Mouse (Mus musculus): ENCODE measurements around the gene Insig1. TPM values are rescaled to one million over a fixed set of nuclear protein-coding genes. Genes with fewer than 3 reads are reported as not detected.

The Insig1 gene
- polyA plus RNA-seq, 1 experiment from 2014 or later, result 21.8 TPM

GRCm38 (mm10) chr5:28094393-28094792, 23.2 kb downstream of the Insig1 start:
- 0 out of 2 replicates have a peak, but pooled peaks cover 2% of the 10 kb centered on the region for H3K27me3 ChIP-seq (ENCODE audit: control insufficient read depth, insufficient read depth, low read length)
- no peak overlapping the region for H3K9ac ChIP-seq (ENCODE audit: low read length)
- no peak overlapping the region for H3K27ac ChIP-seq (ENCODE audit: low read length)
- no peak overlapping the region for H3K4me3 ChIP-seq (ENCODE audit: low read length)
- H3K9me3 ChIP-seq (replicated peaks; ENCODE audit: control insufficient read depth, low read length), result no peaks in the 10 kb centered on the region
- no peak overlapping the region for H3K4me2 ChIP-seq (ENCODE audit: low read depth, low read length)
- no peak for ATAC-seq (replicated peaks; ENCODE audit: extremely low read depth, insufficient read depth, low FRiP score)
- no peaks in the 10 kb centered on the region for H3K36me3 ChIP-seq (ENCODE audit: control insufficient read depth, insufficient read depth)
- no peaks in the 10 kb centered on the region for H3K4me1 ChIP-seq (ENCODE audit: control insufficient read depth, insufficient read depth, low read length)
- WGBS, result 61% methylated on average over 3 of the region's 3 CpGs

- no peak overlapping the region for H3K27ac ChIP-seq (ENCODE audit: low read length)
- H3K36me3 ChIP-seq (ENCODE audit: control insufficient read depth, insufficient read depth), result no peaks in the 10 kb centered on the region
- no peaks in the 10 kb centered on the region for H3K4me1 ChIP-seq (ENCODE audit: control insufficient read depth, insufficient read depth, low read length)
- no peak overlapping the region for H3K9ac ChIP-seq (ENCODE audit: low read length)
- H3K4me3 ChIP-seq (ENCODE audit: low read length), result no peak overlapping the region
- no peaks in the 10 kb centered on the region for H3K9me3 ChIP-seq (replicated peaks; ENCODE audit: control insufficient read depth, low read length)
- WGBS, result 59% methylated on average over 6 of the region's 6 CpGs
- no peak for ATAC-seq (replicated peaks; ENCODE audit: extremely low read depth, insufficient read depth, low FRiP score)
- no peak overlapping the region for H3K4me2 ChIP-seq (ENCODE audit: low read depth, low read length)
- 0 out of 2 replicates have a peak, but pooled peaks cover 2% of the 10 kb centered on the region for H3K27me3 ChIP-seq (ENCODE audit: control insufficient read depth, insufficient read depth, low read length)
Measured at GRCm38 (mm10) chr5:28094846-28095245, 23.7 kb downstream of the Insig1 start.

GRCm38 (mm10) chr5:28095671-28096070, 24.5 kb downstream of the Insig1 start:
- H3K4me1 ChIP-seq (ENCODE audit: control insufficient read depth, insufficient read depth, low read length), result no peaks in the 10 kb centered on the region
- H3K9ac ChIP-seq (ENCODE audit: low read length), result no peak overlapping the region
- H3K4me2 ChIP-seq (ENCODE audit: low read depth, low read length), result no peak overlapping the region
- H3K9me3 ChIP-seq (replicated peaks; ENCODE audit: control insufficient read depth, low read length), result no peaks in the 10 kb centered on the region
- WGBS, result 58% methylated on average over 2 of the region's 2 CpGs
- H3K27ac ChIP-seq (ENCODE audit: low read length), result no peak overlapping the region
- H3K4me3 ChIP-seq (ENCODE audit: low read length), result no peak overlapping the region
- ATAC-seq (replicated peaks; ENCODE audit: extremely low read depth, insufficient read depth, low FRiP score), result no peak
- no peaks in the 10 kb centered on the region for H3K36me3 ChIP-seq (ENCODE audit: control insufficient read depth, insufficient read depth)
- H3K27me3 ChIP-seq (ENCODE audit: control insufficient read depth, insufficient read depth, low read length), result 0 out of 2 replicates have a peak, but pooled peaks cover 2% of the 10 kb centered on the region

GRCm38 (mm10) chr5:28106966-28107365, 35.8 kb downstream of the Insig1 start:
- ATAC-seq (replicated peaks; ENCODE audit: extremely low read depth, insufficient read depth, low FRiP score), result no peak
- H3K9ac ChIP-seq (ENCODE audit: low read length), result no peak overlapping the region
- H3K4me2 ChIP-seq (ENCODE audit: low read depth, low read length), result no peak overlapping the region
- H3K27me3 ChIP-seq (ENCODE audit: control insufficient read depth, insufficient read depth, low read length), result no peaks in the 10 kb centered on the region; the same call in 1 of the 2 replicates
- WGBS, result 74% methylated on average over 4 of the region's 4 CpGs
- H3K4me3 ChIP-seq (ENCODE audit: low read length), result no peak overlapping the region
- H3K9me3 ChIP-seq (replicated peaks; ENCODE audit: control insufficient read depth, low read length), result 0 out of 2 replicates have a peak, but pooled peaks cover 3% of the 10 kb centered on the region
- H3K36me3 ChIP-seq (ENCODE audit: control insufficient read depth, insufficient read depth), result no peaks in the 10 kb centered on the region
- H3K4me1 ChIP-seq (ENCODE audit: control insufficient read depth, insufficient read depth, low read length), result no peaks in the 10 kb centered on the region
- no peak overlapping the region for H3K27ac ChIP-seq (ENCODE audit: low read length)

GRCm38 (mm10) chr5:28107974-28108373, 36.8 kb downstream of the Insig1 start:
- no peak overlapping the region for H3K9ac ChIP-seq (ENCODE audit: low read length)
- H3K4me1 ChIP-seq (ENCODE audit: control insufficient read depth, insufficient read depth, low read length), result no peaks in the 10 kb centered on the region
- WGBS, result 74% methylated on average over 6 of the region's 6 CpGs
- 0 out of 2 replicates have a peak, but pooled peaks cover 3% of the 10 kb centered on the region for H3K9me3 ChIP-seq (replicated peaks; ENCODE audit: control insufficient read depth, low read length)
- H3K36me3 ChIP-seq (ENCODE audit: control insufficient read depth, insufficient read depth), result no peaks in the 10 kb centered on the region
- H3K4me3 ChIP-seq (ENCODE audit: low read length), result no peak overlapping the region
- H3K27ac ChIP-seq (ENCODE audit: low read length), result no peak overlapping the region
- ATAC-seq (replicated peaks; ENCODE audit: extremely low read depth, insufficient read depth, low FRiP score), result no peak
- no peaks in the 10 kb centered on the region; the same call in 1 of the 2 replicates for H3K27me3 ChIP-seq (ENCODE audit: control insufficient read depth, insufficient read depth, low read length)
- no peak overlapping the region for H3K4me2 ChIP-seq (ENCODE audit: low read depth, low read length)

- H3K36me3 ChIP-seq (ENCODE audit: control insufficient read depth, insufficient read depth), result no peaks in the 10 kb centered on the region
- no peak overlapping the region for H3K9ac ChIP-seq (ENCODE audit: low read length)
- no peak overlapping the region for H3K4me3 ChIP-seq (ENCODE audit: low read length)
- H3K9me3 ChIP-seq (replicated peaks; ENCODE audit: control insufficient read depth, low read length), result 0 out of 2 replicates have a peak, but pooled peaks cover 3% of the 10 kb centered on the region
- no peak for ATAC-seq (replicated peaks; ENCODE audit: extremely low read depth, insufficient read depth, low FRiP score)
- peaks cover 3% of the 10 kb centered on the region for H3K27me3 ChIP-seq (ENCODE audit: control insufficient read depth, insufficient read depth, low read length)
- no peaks in the 10 kb centered on the region for H3K4me1 ChIP-seq (ENCODE audit: control insufficient read depth, insufficient read depth, low read length)
- no peak overlapping the region for H3K27ac ChIP-seq (ENCODE audit: low read length)
- no peak overlapping the region for H3K4me2 ChIP-seq (ENCODE audit: low read depth, low read length)
- 50% methylated on average over 2 of the region's 2 CpGs for WGBS
Measured at GRCm38 (mm10) chr5:28110881-28111280, 39.7 kb downstream of the Insig1 start.

- Histone ChIP-seq H3K4me1 (ENCODE audit: control insufficient read depth, insufficient read depth, low read length) (peaks cover 2% of the 10 kb centered on the region; the same call in 1 of the 2 replicates), H3K27ac (ENCODE audit: low read length) (no peak overlapping the region), H3K4me2 (ENCODE audit: low read depth, low read length) (no peak overlapping the region), H3K36me3 (ENCODE audit: control insufficient read depth, insufficient read depth) (no peaks in the 10 kb centered on the region), H3K27me3 (ENCODE audit: control insufficient read depth, insufficient read depth, low read length) (peaks cover 61% of the 10 kb centered on the region), H3K9me3 (replicated peaks; ENCODE audit: control insufficient read depth, low read length) (no peaks in the 10 kb centered on the region), H3K9ac (ENCODE audit: low read length) (no peak overlapping the region), H3K4me3 (ENCODE audit: low read length) (no peak overlapping the region)
- ATAC-seq (replicated peaks; ENCODE audit: extremely low read depth, insufficient read depth, low FRiP score), result no peak
- 11% methylated on average over 13 of the region's 13 CpGs for WGBS
Measured at GRCm38 (mm10) chr5:28117251-28117880, 46.2 kb downstream of the Insig1 start.

GRCm38 (mm10) chr5:28117882-28118530, 46.8 kb downstream of the Insig1 start:
- WGBS, result under 1% methylated on average over 30 of the region's 30 CpGs

GRCm38 (mm10) chr5:28118531-28118925, 47.4 kb downstream of the Insig1 start:
- no peak overlapping the region for H3K27ac ChIP-seq (ENCODE audit: low read length)
- no peak overlapping the region for H3K9ac ChIP-seq (ENCODE audit: low read length)
- H3K36me3 ChIP-seq (ENCODE audit: control insufficient read depth, insufficient read depth), result no peaks in the 10 kb centered on the region
- peaks cover 2% of the 10 kb centered on the region; the same call in 1 of the 2 replicates for H3K4me1 ChIP-seq (ENCODE audit: control insufficient read depth, insufficient read depth, low read length)
- H3K27me3 ChIP-seq (ENCODE audit: control insufficient read depth, insufficient read depth, low read length), result peaks cover 71% of the 10 kb centered on the region
- peak overlapping the region; percentile 62 for H3K4me2 ChIP-seq (ENCODE audit: low read depth, low read length)
- H3K9me3 ChIP-seq (replicated peaks; ENCODE audit: control insufficient read depth, low read length), result no peaks in the 10 kb centered on the region
- H3K4me3 ChIP-seq (ENCODE audit: low read length), result peak overlapping the region; percentile 45
- ATAC-seq (replicated peaks; ENCODE audit: extremely low read depth, insufficient read depth, low FRiP score), result no peak
- WGBS, result 1% methylated on average over 19 of the region's 19 CpGs

More at GRCm38 (mm10) chr5:28117882-28118530, 46.8 kb downstream of the Insig1 start:
- Histone ChIP-seq H3K27me3 (ENCODE audit: control insufficient read depth, insufficient read depth, low read length) (peaks cover 66% of the 10 kb centered on the region), H3K4me2 (ENCODE audit: low read depth, low read length) (peak overlapping the region; percentile 62), H3K4me1 (ENCODE audit: control insufficient read depth, insufficient read depth, low read length) (peaks cover 2% of the 10 kb centered on the region; the same call in 1 of the 2 replicates), H3K4me3 (ENCODE audit: low read length) (peak overlapping the region; percentile 45), H3K9me3 (replicated peaks; ENCODE audit: control insufficient read depth, low read length) (no peaks in the 10 kb centered on the region), H3K9ac (ENCODE audit: low read length) (0 out of 2 replicates have a peak overlapping the region, but pooled peaks have one; percentile 5), H3K27ac (ENCODE audit: low read length) (no peak overlapping the region), H3K36me3 (ENCODE audit: control insufficient read depth, insufficient read depth) (no peaks in the 10 kb centered on the region)
- ATAC-seq (replicated peaks; ENCODE audit: extremely low read depth, insufficient read depth, low FRiP score), result no peak
